Mouse (Mus musculus) intestine, embryonic 16.5 days (tissue): ENCODE data around the gene Fbxl20. TPM values are rescaled to one million over a fixed set of nuclear protein-coding genes. Genes with fewer than 3 reads are reported as not detected.
A peak's percentile ranks its signal among the peaks of the same experiment; 100 is the strongest.

Source experiments
- ATAC-seq: fragments of 200-750 bp; cut with Nextera tagmentation; 2 replicates; pipeline ENCODE4 v1.8.0; 2017; ENCODE audit warnings: moderate TSS enrichment, moderate library complexity
- H3K27ac ChIP-seq: fragments of 300-500 bp; sonication (generic); 2 replicates; pipeline ENCODE4 v1.5.1; 2014; ENCODE audit warnings: mild to moderate bottlenecking, low read length
- H3K27me3 ChIP-seq: fragments of 300-500 bp; sonication (generic); replicated peaks from 2 replicates; pipeline ENCODE4 v1.6.1; 2014; ENCODE audit warnings: low read length, control low read depth, mixed read lengths; ENCODE audit not compliant: control insufficient read depth, insufficient read depth
- H3K36me3 ChIP-seq: fragments of 300-500 bp; sonication (generic); 2 replicates; pipeline ENCODE4 v1.6.1; 2014; ENCODE audit warnings: low read length, control low read depth; ENCODE audit not compliant: control insufficient read depth, insufficient read depth
- H3K4me1 ChIP-seq: fragments of 300-500 bp; sonication (generic); 2 replicates; pipeline ENCODE4 v1.6.1; 2014; ENCODE audit warnings: low read length, control low read depth, mixed read lengths; ENCODE audit not compliant: control insufficient read depth, insufficient read depth
- H3K4me2 ChIP-seq: fragments of 300-500 bp; sonication (generic); 2 replicates; pipeline ENCODE4 v1.6.1; 2014; ENCODE audit warnings: low read depth, low read length, control low read depth
- H3K4me3 ChIP-seq: fragments of 300-500 bp; sonication (generic); 2 replicates; pipeline ENCODE4 v1.5.1; 2014; ENCODE audit warnings: mild to moderate bottlenecking, low read length
- H3K9ac ChIP-seq: fragments of 300-500 bp; sonication (generic); 2 replicates; pipeline ENCODE4 v1.6.1; 2014; ENCODE audit warnings: low read depth, low read length
- H3K9me3 ChIP-seq: fragments of 300-500 bp; sonication (generic); 2 replicates; pipeline ENCODE4 v1.6.1; 2016; ENCODE audit warnings: low read length, control low read depth; ENCODE audit not compliant: control insufficient read depth
- WGBS: fragments of 180-500 bp; shearing (Covaris S2); extraction: QIAGEN DNeasy Blood & Tissue Kit; methylation state at CpG from one replicate; pipeline ENCODE4 v1.1.7; 2014; 5-methylcytosine and 5-hydroxymethylcytosine counted together
- polyA plus RNA-seq: library from polyadenylated mRNA; unstranded; fragments of >200 nt; fragmentation: Nextera tagmentation; extraction: Ambion mirVana; gene quantifications from 2 replicates; pipeline ENCODE4 v1.2.1, GENCODE M21; 2015

The Fbxl20 gene
- polyA plus RNA-seq, 1 experiment from 2014 or later = 12.8 TPM

DNA sequence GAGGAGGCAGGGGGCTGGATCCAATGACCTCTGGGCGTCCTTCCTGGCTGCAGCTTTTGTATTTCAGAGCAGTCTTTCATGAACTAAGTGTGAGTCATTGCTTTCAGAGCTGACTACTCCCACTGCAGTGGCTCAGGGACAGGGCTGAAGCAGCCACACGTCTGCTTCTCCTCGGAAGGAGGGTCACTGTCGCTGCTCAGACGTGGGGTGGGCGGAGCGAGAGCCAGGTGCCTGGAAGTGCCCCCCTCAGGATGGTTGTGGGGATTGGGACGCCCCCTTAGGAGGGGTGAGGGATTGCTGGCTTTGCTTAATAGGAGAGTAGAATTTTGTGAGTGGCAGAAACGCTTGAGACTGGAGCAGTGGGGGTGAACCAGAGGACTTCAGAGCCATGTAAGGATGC, 92.7 kb downstream of the Fbxl20 start:
- peaks cover 4% of the 10 kb centered on the region for H3K4me1 ChIP-seq
- peaks cover 15% of the 10 kb centered on the region for H3K27me3 ChIP-seq
- H3K27ac ChIP-seq = no peak overlapping the region
- ATAC-seq = no peak
- H3K4me2 ChIP-seq = no peak overlapping the region
- no peak overlapping the region for H3K9ac ChIP-seq
- H3K36me3 ChIP-seq = no peaks in the 10 kb centered on the region
- no peak overlapping the region for H3K4me3 ChIP-seq
- WGBS = 27% methylated on average over 9 of the region's 9 CpGs
- H3K9me3 ChIP-seq = no peaks in the 10 kb centered on the region

DNA sequence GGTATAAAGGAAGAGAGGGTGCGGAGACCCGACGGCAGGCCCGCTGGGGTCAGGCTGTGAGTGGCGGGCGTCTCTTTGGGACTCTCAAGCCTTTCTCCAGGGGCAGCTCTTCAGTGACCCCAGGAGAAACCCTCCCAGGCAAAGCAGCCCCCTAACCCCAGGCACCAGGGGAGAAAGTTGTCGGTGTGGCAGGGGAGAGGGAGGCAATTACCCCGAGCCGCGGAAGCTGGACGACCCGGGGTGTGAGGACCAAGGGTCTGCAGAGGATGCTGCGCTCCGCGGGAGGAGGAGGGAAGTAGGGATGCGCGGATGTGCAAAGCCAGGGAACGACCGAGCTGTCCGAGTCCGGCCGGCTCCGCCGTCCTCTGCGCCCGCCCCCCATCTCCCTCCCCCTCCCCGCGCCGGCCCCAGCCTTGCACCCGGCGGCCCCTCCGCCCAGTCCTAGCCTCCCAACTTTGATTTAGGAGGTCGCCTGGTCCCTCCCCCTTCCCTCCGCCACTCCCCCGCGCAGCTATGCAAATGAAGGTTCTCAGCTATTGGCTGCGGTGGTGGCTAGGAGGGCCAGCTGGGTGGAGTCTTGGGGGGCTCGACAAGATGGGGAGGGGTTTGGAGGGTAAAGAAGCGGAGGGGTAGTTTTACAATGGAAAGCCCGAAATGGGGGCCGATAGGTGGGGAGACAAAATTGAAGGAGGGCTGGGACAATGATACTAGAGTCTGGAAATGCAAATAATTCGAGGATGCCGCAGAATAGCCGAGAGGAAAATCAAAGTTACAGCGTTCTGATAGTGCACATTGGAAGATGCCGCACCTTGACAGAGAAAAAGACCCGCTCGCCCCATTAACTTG, 97.0 kb downstream of the Fbxl20 start, which contains the start of gene Stac2:
Stac2 (minus strand) TSS at position 474 of the 846 bp plus-strand sequence.
- Histone ChIP-seq H3K4me1 (peaks cover 9% of the 10 kb centered on the region), H3K4me2 (peak within 1 kb of the TSS; percentile 74), H3K27ac (no peak within 1 kb of the TSS), H3K27me3 (peaks cover 37% of the 10 kb centered on the region), H3K9ac (peak within 1 kb of the TSS; percentile 53), H3K36me3 (no peaks in the 10 kb centered on the region), H3K4me3 (peak within 1 kb of the TSS; percentile 52), H3K9me3 (no peaks in the 10 kb centered on the region)
- peak; percentile 85 for ATAC-seq
- WGBS = 2% methylated on average over 36 of the region's 48 CpGs

DNA sequence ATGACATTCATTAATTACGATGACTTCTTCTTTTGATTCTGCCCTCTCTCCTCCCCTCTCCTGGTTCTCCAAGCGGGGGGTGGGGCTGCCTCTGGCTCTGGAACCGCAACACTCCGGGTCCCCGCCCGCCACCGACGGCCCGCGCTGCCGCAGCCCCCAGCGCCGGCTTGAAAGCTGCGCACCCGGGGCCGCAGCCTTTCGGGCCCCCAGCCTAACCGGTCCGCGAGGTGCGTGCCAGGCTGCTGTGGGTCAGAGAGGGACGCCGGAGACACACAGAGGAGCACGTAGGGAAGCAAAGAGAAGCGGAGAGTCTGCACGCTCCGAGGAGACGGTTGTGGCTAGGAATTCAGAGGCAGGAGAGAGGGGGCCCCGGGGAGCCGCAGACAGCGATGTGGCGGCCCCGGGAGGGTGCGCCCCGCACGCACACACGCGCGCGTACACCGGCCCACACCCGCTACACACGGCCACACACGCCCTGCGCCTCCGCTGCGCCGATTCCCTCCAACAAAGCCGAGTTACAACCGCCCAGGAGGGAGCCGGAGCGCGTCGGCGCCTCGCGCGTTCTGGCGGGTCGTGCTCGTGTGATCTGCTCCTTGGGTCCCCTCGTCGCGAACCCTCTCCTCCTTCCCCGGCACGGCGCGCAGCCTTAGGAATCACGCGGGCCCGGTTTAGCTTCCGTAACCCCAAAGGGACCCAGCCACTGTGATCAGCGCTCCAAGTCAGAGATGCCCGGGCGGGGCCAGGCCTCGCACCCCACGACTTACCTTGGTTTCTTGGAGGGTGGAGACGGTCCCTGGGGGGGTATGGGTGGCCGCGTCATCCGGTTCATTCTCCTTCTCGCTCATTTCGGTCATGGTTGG, 97.8 kb downstream of the Fbxl20 start:
- Histone ChIP-seq H3K4me3 (peak overlapping the region; percentile 52), H3K4me2 (peak overlapping the region; percentile 74), H3K9me3 (no peaks in the 10 kb centered on the region), H3K27me3 (peaks cover 45% of the 10 kb centered on the region), H3K9ac (peak overlapping the region; percentile 53), H3K27ac (no peak overlapping the region), H3K4me1 (peaks cover 9% of the 10 kb centered on the region), H3K36me3 (no peaks in the 10 kb centered on the region)
- peak; percentile 34 for ATAC-seq
- WGBS = under 1% methylated on average over 79 of the region's 83 CpGs

DNA sequence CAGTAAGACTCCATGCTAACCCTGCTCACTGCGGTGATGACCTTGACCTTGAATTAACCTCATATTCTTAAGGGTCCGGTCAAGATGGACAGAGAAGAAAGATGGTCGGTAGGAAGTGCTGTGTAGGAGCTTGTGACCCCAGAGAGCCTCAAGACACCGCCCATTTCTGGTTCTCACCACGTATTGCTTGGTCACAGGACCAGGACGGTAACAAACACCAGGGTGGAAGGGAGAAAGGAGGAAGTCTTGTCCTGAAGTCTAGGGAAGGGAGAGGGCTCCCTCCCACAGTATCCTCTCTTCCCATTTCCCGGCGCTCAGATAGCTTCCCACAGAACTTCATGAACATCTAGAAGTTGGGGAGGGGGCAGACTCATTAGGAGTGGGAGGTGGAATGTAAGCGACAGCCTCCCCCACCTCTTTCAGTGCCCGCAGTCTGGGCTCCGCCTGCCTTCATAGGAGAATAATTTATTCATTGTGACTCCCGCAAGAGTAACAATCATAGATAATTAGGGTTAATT, 98.5 kb downstream of the Fbxl20 start:
- 6% methylated on average over 12 of the region's 12 CpGs for WGBS
- Histone ChIP-seq H3K36me3 (no peaks in the 10 kb centered on the region), H3K27ac (no peak overlapping the region), H3K9me3 (no peaks in the 10 kb centered on the region), H3K4me2 (peak overlapping the region; percentile 74; the same call in 1 of the 2 replicates), H3K27me3 (peaks cover 45% of the 10 kb centered on the region), H3K9ac (no peak overlapping the region), H3K4me1 (peaks cover 9% of the 10 kb centered on the region), H3K4me3 (peak overlapping the region; percentile 52; the same call in 1 of the 2 replicates)
- no peak for ATAC-seq

DNA sequence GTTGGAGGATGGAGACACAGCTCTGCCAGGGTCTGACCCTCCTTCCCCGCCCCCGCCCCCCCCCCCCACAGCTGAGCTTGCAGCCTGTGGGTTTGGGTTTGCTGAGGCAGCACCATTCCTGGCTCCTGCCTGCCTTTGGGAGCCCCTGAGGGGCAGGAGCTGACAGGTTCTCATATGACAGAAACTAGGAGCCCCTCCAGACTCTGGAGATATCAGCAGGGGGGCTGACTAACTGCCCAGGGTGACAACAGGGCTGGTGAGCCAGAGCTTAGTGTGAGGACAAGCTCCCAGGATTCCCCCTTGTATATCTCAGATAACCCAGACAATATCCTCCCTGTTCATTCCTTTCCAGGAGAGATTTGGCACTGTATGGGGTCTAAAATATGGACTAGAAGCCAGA, 99.3 kb downstream of the Fbxl20 start:
- Histone ChIP-seq H3K27me3 (peaks cover 45% of the 10 kb centered on the region), H3K36me3 (no peaks in the 10 kb centered on the region), H3K4me3 (no peak overlapping the region), H3K4me1 (peaks cover 9% of the 10 kb centered on the region), H3K9ac (no peak overlapping the region), H3K27ac (no peak overlapping the region), H3K9me3 (no peaks in the 10 kb centered on the region), H3K4me2 (no peak overlapping the region)
- ATAC-seq = no peak
- WGBS = 20% methylated on average over 2 of the region's 2 CpGs

DNA sequence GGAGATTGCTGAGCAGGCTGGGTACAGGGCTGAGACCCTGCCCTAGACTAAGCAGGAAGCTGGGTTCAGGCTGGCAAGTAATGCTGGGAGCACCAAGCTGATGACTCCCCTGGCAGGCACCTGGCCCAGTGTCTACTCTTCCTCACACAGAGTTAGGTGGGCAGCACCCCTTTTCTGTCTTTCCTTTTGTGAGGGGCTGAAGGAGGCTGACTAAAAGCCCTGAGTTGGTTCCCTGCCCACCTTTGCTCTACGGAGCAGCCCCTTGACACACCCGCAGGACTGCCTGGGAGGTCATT, 99.7 kb downstream of the Fbxl20 start:
- no peak for ATAC-seq
- Histone ChIP-seq H3K36me3 (no peaks in the 10 kb centered on the region), H3K27me3 (peaks cover 45% of the 10 kb centered on the region), H3K4me1 (peaks cover 9% of the 10 kb centered on the region), H3K4me3 (no peak overlapping the region), H3K4me2 (no peak overlapping the region), H3K9ac (no peak overlapping the region), H3K27ac (no peak overlapping the region), H3K9me3 (no peaks in the 10 kb centered on the region)
- 43% methylated on average over 2 of the region's 2 CpGs for whole genome bisulfite sequencing

DNA sequence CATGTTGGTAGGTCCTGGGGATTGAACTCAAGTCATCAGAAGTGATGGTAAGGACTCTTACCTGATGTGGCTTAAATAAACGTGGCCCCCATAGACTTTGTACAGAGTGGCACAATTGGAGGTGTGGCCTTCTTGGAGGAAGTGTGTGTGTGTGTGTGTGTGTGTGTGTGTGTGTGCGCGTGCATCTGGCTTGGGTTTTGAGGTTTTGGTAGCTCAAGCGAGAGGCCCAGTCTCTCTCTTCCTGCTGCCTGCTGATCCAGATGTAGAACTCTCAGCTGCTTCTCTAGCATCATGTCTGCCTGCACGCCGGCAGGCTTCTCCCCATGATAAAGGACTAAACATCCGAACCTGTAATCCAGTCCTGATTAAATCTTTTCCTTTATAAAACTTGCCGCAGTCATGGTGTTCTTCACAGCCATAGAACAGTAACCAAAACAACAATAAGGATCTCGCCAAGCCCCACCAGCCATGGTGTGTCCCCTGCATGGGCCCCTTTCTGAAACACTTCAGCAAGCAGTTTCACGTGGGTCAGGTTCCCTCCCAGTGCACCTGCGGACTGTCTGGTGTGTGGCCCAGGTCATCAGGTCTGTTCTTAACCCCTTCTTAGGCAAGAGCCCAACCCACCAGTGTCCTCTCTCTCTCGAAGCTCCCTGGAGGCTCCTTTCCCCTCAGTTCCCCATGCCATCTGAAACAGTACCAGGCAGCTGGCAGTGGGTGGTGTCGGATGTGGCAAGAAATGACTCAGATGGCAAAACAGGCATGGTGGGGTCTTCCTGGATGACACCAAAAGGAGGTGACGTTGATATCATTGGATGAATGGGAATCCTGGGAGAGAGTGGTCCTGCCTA, 100.3 kb downstream of the Fbxl20 start:
- Histone ChIP-seq H3K9me3 (no peaks in the 10 kb centered on the region), H3K4me1 (peaks cover 9% of the 10 kb centered on the region), H3K27ac (no peak overlapping the region), H3K36me3 (no peaks in the 10 kb centered on the region), H3K27me3 (peaks cover 42% of the 10 kb centered on the region), H3K4me2 (no peak overlapping the region), H3K4me3 (no peak overlapping the region), H3K9ac (no peak overlapping the region)
- 58% methylated on average over 14 of the region's 14 CpGs for WGBS
- no peak for ATAC-seq

DNA sequence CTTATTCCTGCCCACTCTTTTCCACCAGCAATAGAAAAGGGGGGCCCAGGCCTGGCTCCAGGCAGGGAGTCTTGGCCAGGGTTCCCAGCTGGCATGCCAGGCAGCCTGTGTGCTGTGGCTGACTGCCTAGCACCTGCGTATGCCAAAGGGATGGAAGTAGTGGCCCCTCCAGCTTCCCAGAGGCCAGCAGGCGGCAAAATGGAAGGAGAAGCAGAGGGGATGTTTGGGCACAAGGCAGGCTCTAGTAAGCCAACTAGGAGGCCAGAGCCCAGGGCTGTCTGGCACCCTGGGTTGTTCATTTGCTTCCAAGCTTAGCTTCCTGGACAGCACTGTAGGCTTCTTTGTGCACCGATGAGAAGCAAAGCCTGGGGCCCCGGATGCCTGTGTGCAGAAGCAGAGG, 102.5 kb downstream of the Fbxl20 start:
- no peak overlapping the region for H3K4me2 ChIP-seq
- H3K9me3 ChIP-seq = no peaks in the 10 kb centered on the region
- H3K9ac ChIP-seq = no peak overlapping the region
- ATAC-seq = no peak
- WGBS = 79% methylated on average over 4 of the region's 4 CpGs
- H3K27me3 ChIP-seq = peaks cover 33% of the 10 kb centered on the region
- no peak overlapping the region for H3K27ac ChIP-seq
- H3K4me1 ChIP-seq = peaks cover 8% of the 10 kb centered on the region
- H3K4me3 ChIP-seq = no peak overlapping the region
- H3K36me3 ChIP-seq = no peaks in the 10 kb centered on the region

DNA sequence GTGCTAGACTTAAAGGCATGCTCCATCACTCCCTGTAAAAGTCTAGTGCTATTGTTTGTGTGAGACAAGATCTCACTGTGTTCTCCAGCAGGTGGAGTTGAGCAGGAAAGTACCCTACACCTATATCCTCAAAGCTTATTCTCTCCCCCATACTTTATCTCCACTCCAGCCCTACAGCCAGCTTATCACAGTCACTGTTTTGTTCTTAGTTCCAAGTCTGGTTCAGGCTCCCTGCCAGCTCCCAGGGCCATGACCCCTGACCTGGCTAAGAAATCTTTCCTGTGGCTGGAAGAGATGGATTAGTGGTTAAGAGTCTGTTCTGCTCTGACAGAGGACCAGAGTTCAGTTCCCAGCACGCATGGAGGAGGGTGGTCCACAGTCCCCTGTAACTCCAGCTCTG, 103.7 kb downstream of the Fbxl20 start:
- WGBS = 80% methylated on average over 1 of the region's 1 CpGs
- H3K4me1 ChIP-seq = no peaks in the 10 kb centered on the region
- no peaks in the 10 kb centered on the region for H3K36me3 ChIP-seq
- no peak overlapping the region for H3K4me2 ChIP-seq
- H3K4me3 ChIP-seq = no peak overlapping the region
- no peak overlapping the region for H3K9ac ChIP-seq
- no peaks in the 10 kb centered on the region for H3K9me3 ChIP-seq
- H3K27ac ChIP-seq = no peak overlapping the region
- no peak for ATAC-seq
- peaks cover 20% of the 10 kb centered on the region for H3K27me3 ChIP-seq
